Mouse (Mus musculus) layer of hippocampus, postnatal 25 days (tissue): ENCODE measurements around the gene Hsp90ab1. TPM values are rescaled to one million over a fixed set of nuclear protein-coding genes. Genes with fewer than 3 reads are reported as not detected.

ENCODE experiments used
- DNase-seq, 2 experiments: peaks; one replicate each; pipeline ENCODE4 v3.0.0; 2022; ENCODE audit warnings: mixed read lengths in 2 of 2, low spot score in 1 of 2; ENCODE audit errors: extremely low spot score in 1 of 2
- total RNA-seq, 2 experiments: library from RNA; stranded (reverse); gene quantifications; 2 replicates each; pipeline ENCODE4 v1.2.3; 2021

The Hsp90ab1 gene
- total RNA-seq, 2 experiments from 2014 or later: 1,671 to 1,815 TPM

GRCm38 (mm10) chr17:45544873-45545277 lies 28.2 kb downstream of the Hsp90ab1 start:
- DNase-seq: no peak

DNA sequence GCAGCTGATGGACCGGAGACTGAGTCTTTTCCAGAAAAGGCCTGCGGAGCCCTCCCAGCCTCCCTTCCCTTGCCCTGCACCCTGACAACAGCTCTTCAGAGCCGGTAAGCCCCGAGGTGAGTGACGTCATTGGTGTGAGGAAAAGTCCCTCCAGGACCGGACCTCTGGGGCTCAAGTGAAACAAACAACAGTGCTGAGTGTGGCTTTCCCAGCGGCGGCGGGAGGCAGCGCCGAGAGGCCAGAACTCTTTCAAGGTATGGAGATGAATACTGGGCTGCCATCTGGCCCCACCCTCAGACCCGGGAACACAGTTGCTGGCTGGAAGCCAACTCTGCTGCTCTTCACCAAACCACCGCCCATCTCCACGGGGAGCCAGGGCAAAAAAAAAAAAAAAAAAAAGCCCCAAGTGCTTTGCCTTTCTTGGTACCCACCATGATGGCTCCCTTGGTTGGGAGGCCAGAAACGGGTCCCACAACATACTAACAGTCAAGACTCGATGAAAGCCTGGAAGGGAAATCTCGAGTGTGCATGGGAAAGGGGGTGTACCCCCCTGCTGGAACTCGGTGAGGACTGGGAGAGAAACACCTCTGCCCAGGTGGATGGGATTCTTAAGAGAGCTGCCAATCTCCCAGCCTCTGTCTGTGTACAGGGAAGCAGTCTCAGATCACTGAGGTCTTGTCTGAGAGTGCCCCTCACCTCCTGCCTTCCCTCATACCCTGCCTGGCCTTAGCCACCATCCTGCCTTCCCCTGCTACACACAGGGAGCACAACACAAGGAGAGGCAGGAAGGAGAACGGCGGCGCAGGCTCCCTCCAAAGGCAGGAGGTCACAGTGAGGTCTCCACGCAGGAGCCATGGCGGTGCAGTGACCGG lies 28.8 kb downstream of the Hsp90ab1 start:
- no peak for DNase-seq

- no peak for DNase-seq
These were observed 30.0 kb downstream of the Hsp90ab1 start for GRCm38 (mm10) chr17:45543115-45543514.

GRCm38 (mm10) chr17:45542705-45543104 lies 30.4 kb downstream of the Hsp90ab1 start:
- DNase-seq: no peak

GRCm38 (mm10) chr17:45542129-45542528 lies 30.9 kb downstream of the Hsp90ab1 start:
- DNase-seq: no peak

DNA sequence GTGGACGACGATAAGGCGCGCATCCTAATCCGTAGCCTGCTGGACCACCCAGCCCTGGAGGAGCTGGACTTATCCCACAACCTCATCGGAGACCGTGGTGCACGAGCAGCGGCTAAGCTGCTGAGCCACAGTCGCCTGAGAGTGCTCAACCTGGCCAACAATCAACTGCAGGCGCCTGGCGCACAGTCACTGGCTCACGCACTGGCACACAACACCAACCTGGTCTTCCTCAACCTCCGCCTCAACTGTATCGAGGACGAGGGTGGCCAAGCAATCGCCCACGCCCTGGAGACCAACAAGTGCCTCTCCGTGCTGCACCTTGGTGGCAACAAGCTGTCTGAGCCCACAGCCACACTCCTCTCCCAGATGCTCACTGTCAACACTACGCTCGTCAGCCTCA lies 33.4 kb downstream of the Hsp90ab1 start:
- DNase-seq: no peak

DNA sequence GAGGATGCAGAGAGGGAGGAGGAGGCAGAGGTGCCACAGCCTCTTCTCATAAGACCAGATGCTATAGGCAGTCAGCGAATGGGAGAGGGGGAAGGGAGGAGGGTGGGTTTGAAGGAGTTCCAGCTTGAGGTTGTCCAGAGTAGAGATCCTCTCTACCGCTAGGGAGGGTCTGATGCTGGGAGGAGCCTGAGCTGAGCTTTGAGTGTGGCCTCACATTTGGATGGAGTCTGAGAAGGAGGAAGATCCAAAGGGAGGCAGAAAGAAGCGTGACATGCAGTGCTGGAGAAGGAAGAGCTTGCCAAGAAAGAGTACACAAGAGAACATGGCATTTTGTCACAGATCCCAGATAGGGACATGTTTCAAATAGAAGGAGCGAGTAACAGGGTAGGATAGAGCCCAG lies 34.7 kb downstream of the Hsp90ab1 start:
- no peak for DNase-seq

- no peak for DNase-seq
These were observed 36.8 kb downstream of the Hsp90ab1 start for GRCm38 (mm10) chr17:45536264-45536663.

DNA sequence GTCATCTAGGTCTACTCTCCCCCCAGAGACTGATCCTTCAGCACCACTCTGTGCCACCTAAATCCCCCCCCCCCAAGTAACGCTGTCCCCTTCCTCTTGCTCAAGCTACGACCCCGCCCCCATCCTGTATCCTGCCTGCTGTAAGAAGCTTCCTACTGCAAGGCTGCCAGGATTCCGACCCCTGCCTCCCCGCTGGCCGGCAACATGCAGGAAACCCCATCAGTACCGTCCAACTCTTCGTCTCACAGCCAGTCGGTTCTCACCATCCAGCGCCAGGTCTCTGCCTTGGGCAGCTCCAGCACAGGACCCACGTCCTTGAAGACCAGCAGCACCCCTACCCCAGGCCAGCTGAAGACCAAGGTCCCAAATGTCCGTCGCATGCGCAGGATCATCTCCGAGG lies 40.2 kb downstream of the Hsp90ab1 start:
- DNase-seq: no peak

DNA sequence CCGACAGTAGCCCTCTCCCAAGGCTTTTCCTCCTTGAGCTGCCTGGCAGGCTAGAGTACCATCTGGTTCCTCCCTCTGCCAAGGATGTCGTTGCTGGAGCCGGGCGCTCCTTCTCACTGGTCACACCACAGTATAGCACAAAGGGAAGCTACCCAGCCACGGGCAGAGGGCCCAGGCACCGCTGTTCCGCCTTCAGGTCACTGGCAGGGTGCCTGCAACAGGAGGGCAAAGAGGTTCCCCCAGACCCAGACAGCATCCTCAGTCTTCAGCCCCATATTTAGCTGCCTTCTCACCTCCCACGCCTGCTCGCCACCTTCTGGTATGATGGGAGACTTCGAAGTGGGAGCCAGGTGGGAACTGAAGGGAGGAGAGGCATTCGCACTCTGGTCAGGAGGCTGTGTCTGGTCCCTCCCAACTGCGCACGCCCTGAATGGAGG lies 42.7 kb downstream of the Hsp90ab1 start:
- peak in 1 of 2 experiments; percentile 53 for DNase-seq

- DNase-seq: no peak
These were observed 46.5 kb downstream of the Hsp90ab1 start for GRCm38 (mm10) chr17:45526571-45526970.

DNA sequence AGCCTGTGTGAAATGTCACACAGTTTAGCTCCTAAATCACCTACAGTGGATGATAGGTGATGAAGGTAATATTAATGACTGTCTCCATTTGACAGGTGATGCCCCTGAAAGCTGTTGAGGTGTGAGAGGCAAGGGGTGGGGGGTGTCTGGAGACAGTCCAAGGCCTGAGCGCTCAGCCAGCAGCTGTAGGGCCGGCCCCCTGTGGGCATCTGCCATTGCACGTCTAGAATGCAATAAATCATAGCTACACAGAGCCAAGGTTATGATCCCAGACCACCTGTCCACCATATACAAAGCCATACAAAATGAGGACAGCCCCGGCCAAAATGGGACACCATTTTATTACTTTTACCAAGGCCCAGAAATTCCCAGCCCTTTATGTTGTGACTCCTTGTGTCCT lies 48.1 kb downstream of the Hsp90ab1 start:
- DNase-seq: no peak

- no peak for DNase-seq
These were observed 49.8 kb downstream of the Hsp90ab1 start, which contains the start of gene Tcte1 for GRCm38 (mm10) chr17:45523263-45523662. Gene Tcte1 (plus strand): TSS chr17:45523434.

DNA sequence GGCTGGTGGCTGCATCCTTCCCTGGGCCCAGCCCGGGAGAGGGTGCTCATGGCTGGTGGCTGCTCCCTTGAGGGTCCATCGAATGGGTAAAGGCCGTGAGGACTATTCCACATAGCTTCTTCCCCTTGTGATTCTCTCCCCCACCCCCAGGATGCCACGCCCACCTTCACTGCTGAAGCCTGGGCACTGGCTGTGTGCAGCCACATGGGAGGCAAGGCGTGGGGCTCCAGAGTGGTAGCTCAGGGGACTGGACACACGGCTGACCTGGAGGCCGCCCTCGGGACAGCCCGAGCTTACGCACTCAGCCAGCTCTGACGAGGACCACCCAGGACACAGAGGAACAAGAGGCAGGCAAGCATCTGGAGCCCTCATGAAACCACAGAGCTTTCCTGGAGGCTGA lies 52.9 kb downstream of the Hsp90ab1 start:
- DNase-seq: no peak

DNA sequence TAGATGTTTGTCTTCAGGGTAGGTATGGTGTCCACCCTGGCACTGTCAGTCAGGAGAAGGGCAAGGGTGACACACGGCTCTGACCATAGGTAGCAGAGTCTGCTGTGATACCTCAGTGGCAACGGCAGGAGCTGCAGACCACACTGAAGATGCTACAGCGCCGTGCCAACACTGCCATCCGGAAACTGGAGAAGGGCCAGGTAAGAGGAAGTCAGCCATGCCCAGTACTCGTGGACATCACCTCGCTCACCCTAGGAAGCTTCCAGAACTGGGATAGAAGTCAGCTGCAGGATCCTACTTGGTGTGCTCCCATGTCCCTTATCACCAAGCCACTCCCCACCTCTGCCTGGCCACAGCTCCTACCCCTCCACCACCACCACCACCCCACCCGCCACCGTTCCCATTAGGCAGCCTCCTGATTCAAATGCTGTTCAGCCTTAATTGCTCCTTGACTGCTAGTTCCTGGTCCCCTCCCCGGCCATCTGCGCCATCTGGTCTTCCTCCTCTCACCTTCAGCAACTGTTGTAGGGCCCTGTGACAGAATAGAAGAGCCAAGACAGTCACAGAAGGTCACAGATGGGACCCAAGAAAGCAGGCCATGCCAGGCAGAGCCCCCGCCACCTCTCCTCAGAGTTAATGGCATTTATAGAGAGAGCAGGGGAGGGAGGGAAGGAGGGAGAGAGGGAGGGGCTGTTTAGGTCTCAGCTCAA lies 54.1 kb downstream of the Hsp90ab1 start:
- no peak for DNase-seq

Other genes with a start within 250 kb of the Hsp90ab1 start
- gene Cdc5l, start 139.5 kb downstream of the Hsp90ab1 start, total RNA-seq: 10 to 100 TPM; 53.4 to 57.4 TPM
- gene Spats1, start 97.9 kb downstream of the Hsp90ab1 start, total RNA-seq: 1 to 10 TPM; 4.3 to 5.5 TPM
- 10 to 100 TPM; 21.6 to 22.7 TPM for gene Aars2, start 66.4 kb downstream of the Hsp90ab1 start, total RNA-seq
- gene Tcte1, start 49.8 kb downstream of the Hsp90ab1 start, total RNA-seq: 1 to 10 TPM in 1 of 2 experiments, under 1 TPM in 1; 0.74 to 1.2 TPM
- gene Tmem151b, start 23.6 kb downstream of the Hsp90ab1 start, total RNA-seq: 100 to 1,000 TPM; 113 to 114 TPM
- 1 to 10 TPM; 2.6 to 3.2 TPM for gene Nfkbie, start 17.6 kb downstream of the Hsp90ab1 start, total RNA-seq
- 10 to 100 TPM; 36.1 to 38.7 TPM for gene Slc35b2, start 9.4 kb downstream of the Hsp90ab1 start, total RNA-seq
- gene Slc29a1, start 26.3 kb upstream of the Hsp90ab1 start, total RNA-seq: 10 to 100 TPM; 19.0 to 19.9 TPM
- not detected for gene Mymx, start 28.8 kb upstream of the Hsp90ab1 start, total RNA-seq
- gene Capn11, start 86.1 kb upstream of the Hsp90ab1 start, total RNA-seq: under 1 TPM; 0.19 to 0.20 TPM
- 10 to 100 TPM; 40.0 to 40.9 TPM for gene Mrpl14, start 113.1 kb upstream of the Hsp90ab1 start, total RNA-seq
- 100 to 1,000 TPM; 176 to 191 TPM for gene Tmem63b, start 113.6 kb upstream of the Hsp90ab1 start, total RNA-seq
- gene 1600014C23Rik, start 160.6 kb upstream of the Hsp90ab1 start, total RNA-seq: under 1 TPM in 1 of 2 experiments, not detected in 1; 0.59 TPM